Comparison of ENCODE assay signal across 8 mouse cellular contexts in the genomic region with DNA sequence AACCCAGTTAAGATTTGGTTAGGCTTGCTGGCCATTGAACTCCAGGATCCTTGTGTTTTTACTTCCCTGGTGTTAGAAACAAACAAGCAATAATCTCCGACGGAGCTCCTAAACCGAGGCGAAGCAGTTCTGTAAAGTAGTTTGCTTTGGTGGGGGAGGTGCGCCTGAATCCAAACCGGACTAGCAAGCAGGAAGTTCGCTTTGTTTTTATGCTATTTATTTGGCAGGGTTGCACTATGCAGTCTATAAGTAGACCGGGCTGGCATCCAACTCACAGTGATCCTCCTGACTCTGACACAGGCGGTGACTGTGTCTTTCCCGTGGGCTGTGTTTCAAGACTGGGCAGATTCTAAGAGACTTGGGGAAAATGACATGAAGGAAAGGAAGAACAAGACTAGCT. TPM values are rescaled to one million over a fixed set of nuclear protein-coding genes. Genes with fewer than 3 reads are reported as not detected.
DNase-seq lines count a peak whose midpoint lies in the region; ATAC-seq and TF ChIP-seq lines count a peak whose summit lies in the region.

No protein-coding gene starts in this region.

- H3K9ac ChIP-seq in heart, embryonic 13.5 days, result peak overlapping the region; percentile 64
- peak overlapping the region; percentile 1; the same call in 1 of the 2 replicates for H3K9ac ChIP-seq in liver, embryonic 14.5 days (replicated peaks)

- H3K27me3 ChIP-seq in heart, embryonic 13.5 days (replicated peaks), result no peaks in the 10 kb centered on the region
- H3K27me3 ChIP-seq in liver, embryonic 14.5 days (ENCODE audit: control insufficient read depth, insufficient read depth, low read length), result no peaks in the 10 kb centered on the region

- no peak for TF ChIP-seq CTCF in liver, embryonic 14.5 days (IDR thresholded peaks at IDR 0.05; ENCODE audit: low read depth)

- H3K36me3 ChIP-seq in heart, embryonic 13.5 days, result peaks cover 6% of the 10 kb centered on the region
- H3K36me3 ChIP-seq in liver, embryonic 14.5 days (replicated peaks; ENCODE audit: control insufficient read depth, insufficient read depth, low read depth), result peaks cover 8% of the 10 kb centered on the region

- no peak for TF ChIP-seq EP300 in liver, embryonic 14.5 days (IDR thresholded peaks at IDR 0.05; ENCODE audit: low read depth)

- no peak for ATAC-seq in heart, embryonic 13.5 days (ENCODE audit: extremely low read depth, insufficient number of reproducible peaks, low FRiP score, low TSS enrichment)
- no peak for ATAC-seq in liver, embryonic 14.5 days (ENCODE audit: insufficient read depth)
- ATAC-seq in monocyte, adult 5-6 weeks (replicated peaks; ENCODE audit: insufficient number of reproducible peaks, low FRiP score, low TSS enrichment, poor library complexity, severe bottlenecking), result no peak

- WGBS in heart, embryonic 13.5 days, result 24% methylated on average over 10 of the region's 10 CpGs
- 26% methylated on average over 10 of the region's 10 CpGs for WGBS in liver, embryonic 14.5 days (ENCODE audit: insufficient replicate concordance)

- H3K4me1 ChIP-seq in heart, embryonic 13.5 days, result peaks cover 21% of the 10 kb centered on the region
- peaks cover 6 to 22% of the 10 kb centered on the region in 2 experiments for H3K4me1 ChIP-seq in liver, embryonic 14.5 days (replicated peaks; ENCODE audit: control insufficient read depth in 2 of 2, insufficient read depth in 2 of 2, low read length in 1 of 2)

- peak overlapping the region; percentile 11; the same call in 1 of the 2 replicates for H3K4me3 ChIP-seq in heart, embryonic 13.5 days
- H3K4me3 ChIP-seq in liver, embryonic 14.5 days (ENCODE audit: insufficient read depth in 1 of 2, low read depth in 2 of 2, low read length in 2 of 2), result no peak overlapping the region

- H3K4me2 ChIP-seq in heart, embryonic 13.5 days, result peak overlapping the region; percentile 51
- H3K4me2 ChIP-seq in liver, embryonic 14.5 days (ENCODE audit: low read depth), result peak overlapping the region; percentile 39

- no peaks in the 10 kb centered on the region for H3K9me3 ChIP-seq in heart, embryonic 13.5 days
- no peaks in the 10 kb centered on the region for H3K9me3 ChIP-seq in liver, embryonic 14.5 days (ENCODE audit: control insufficient read depth, low read length)

- intact Hi-C loops in gastrocnemius, postnatal 14 days (cut with DNase I; ENCODE audit: low total_unique reads), result no loop called here

- DNase-seq in gastrocnemius, postnatal 14 days, result peak; percentile 40
- no peak for DNase-seq in gastrocnemius, adult 18-20 months (ENCODE audit: low spot score)
- DNase-seq in cerebellum, postnatal 25 days, result peak; percentile 69 to 83
- DNase-seq in kidney, postnatal 14 days, result peak; percentile 69
- DNase-seq in liver, embryonic 14.5 days (ENCODE audit: low read depth in 3 of 3, low spot score in 3 of 3), result peak in 2 of 3 experiments; percentile 9 to 15
- DNase-seq in ovary, postnatal 36 days (ENCODE audit: low spot score), result peak; percentile 23

- H3K27ac ChIP-seq in heart, embryonic 13.5 days (replicated peaks), result peak overlapping the region; percentile 80
- H3K27ac ChIP-seq in liver, embryonic 14.5 days, result peak overlapping the region; percentile 54

RNA-seq across cellular contexts. Expression of a gene that starts 2.9 kb away (rescaled TPM):
- total RNA-seq in gastrocnemius, postnatal 14 days (2021), result 10 to 100 TPM; 76.7 to 88.8 TPM
- total RNA-seq in gastrocnemius, adult 18-20 months (2021), result 10 to 100 TPM; 71.5 to 86.7 TPM
- 340 and 392 TPM in 2 replicates for polyA plus RNA-seq in heart, embryonic 13.5 days (2015; fragmentation: Nextera tagmentation; extraction: Ambion mirVana)
- 94.9 and 161 TPM in 2 replicates for polyA plus RNA-seq in liver, embryonic 14.5 days (2012; rRNA removed)
- 240 and 269 TPM in 2 replicates for polyA plus RNA-seq in liver, embryonic 14.5 days (2014; fragmentation: Nextera tagmentation; extraction: Ambion mirVana)
- total RNA-seq in monocyte, adult 5-6 weeks (2017), result 287 to 397 TPM (median 370 TPM) in 3 replicates

RNA-seq across cellular contexts. Expression of a gene that starts 3.8 kb away (rescaled TPM):
- total RNA-seq in gastrocnemius, postnatal 14 days (2021), result under 1 TPM in 1 of 2 experiments, not detected in 1; 0.25 TPM
- under 1 TPM in 1 of 2 experiments, not detected in 1; 0.09 TPM for total RNA-seq in gastrocnemius, adult 18-20 months (2021)
- polyA plus RNA-seq in heart, embryonic 13.5 days (2015; fragmentation: Nextera tagmentation; extraction: Ambion mirVana), result 37.7 and 38.8 TPM in 2 replicates
- 0.31 and 0.41 TPM in 2 replicates for polyA plus RNA-seq in liver, embryonic 14.5 days (2012; rRNA removed)
- 48.5 and 50.1 TPM in 2 replicates for polyA plus RNA-seq in liver, embryonic 14.5 days (2014; fragmentation: Nextera tagmentation; extraction: Ambion mirVana)
- 10.6 to 12.6 TPM (median 12.3 TPM) in 3 replicates for total RNA-seq in monocyte, adult 5-6 weeks (2017)
